Mouse (Mus musculus) G1E (cell line): ENCODE results near the gene Olfr315.
"Not testable (repeated sequence)": the region's sequence is repeated elsewhere in the genome, so short reads cannot be mapped to it uniquely, and the experiment has no call there.

ENCODE experiments used
- CTCF ChIP-seq: IDR thresholded peaks from 2 replicates; pipeline ENCODE4 v1.5.1; 2012; ENCODE audit warnings: low read depth, low read length, inconsistent platforms, mixed read lengths
- GATA1 ChIP-seq: IDR thresholded peaks from 2 replicates; pipeline ENCODE4 v1.6.1; 2012; ENCODE audit warnings: borderline replicate concordance, low read length, inconsistent platforms, mixed read lengths
- TAL1 ChIP-seq: conservative IDR thresholded peaks from 2 replicates; pipeline ENCODE4 v1.6.1; 2012; ENCODE audit warnings: low read depth, low read length, inconsistent platforms, mixed read lengths

DNA sequence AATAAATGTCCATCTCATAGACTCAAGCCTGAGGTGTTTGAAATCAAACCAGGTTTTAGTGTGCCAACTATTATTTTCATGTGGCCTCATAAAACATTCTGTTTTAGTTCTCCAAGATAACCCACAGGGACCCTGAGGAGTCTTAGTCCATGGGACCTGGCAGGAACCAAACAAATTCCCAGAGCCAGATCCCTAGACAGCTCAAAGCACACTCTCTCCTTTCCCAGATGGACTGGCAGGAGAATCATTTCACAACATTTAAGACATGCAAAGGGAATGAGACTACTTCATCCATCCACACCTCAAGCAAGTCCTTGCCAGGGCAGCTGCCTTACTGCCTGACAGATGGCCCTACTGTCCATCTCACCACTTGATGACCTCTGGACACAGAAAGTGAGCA is 55.9 kb downstream of the Olfr315 start, which contains the start of gene Olfr312:
- not testable (repeated sequence) for TF ChIP-seq TAL1, CTCF, GATA1
